Mouse (Mus musculus) olfactory bulb, adult 2 months (tissue): ENCODE data around the gene Sptlc2.

Experiments
- CTCF ChIP-seq: fragments of 200-500 bp; IDR thresholded peaks from 2 replicates; pipeline ENCODE4 v1.5.1; 2012; ENCODE audit warnings: low read depth, mild to moderate bottlenecking, low read length, moderate library complexity; ENCODE audit not compliant: insufficient read depth
- POLR2A ChIP-seq: fragments of 200-500 bp; IDR thresholded peaks from 2 replicates; pipeline ENCODE4 v1.6.1; 2012; ENCODE audit warnings: mild to moderate bottlenecking, low read depth, low read length, moderate library complexity; ENCODE audit not compliant: insufficient read depth

DNA sequence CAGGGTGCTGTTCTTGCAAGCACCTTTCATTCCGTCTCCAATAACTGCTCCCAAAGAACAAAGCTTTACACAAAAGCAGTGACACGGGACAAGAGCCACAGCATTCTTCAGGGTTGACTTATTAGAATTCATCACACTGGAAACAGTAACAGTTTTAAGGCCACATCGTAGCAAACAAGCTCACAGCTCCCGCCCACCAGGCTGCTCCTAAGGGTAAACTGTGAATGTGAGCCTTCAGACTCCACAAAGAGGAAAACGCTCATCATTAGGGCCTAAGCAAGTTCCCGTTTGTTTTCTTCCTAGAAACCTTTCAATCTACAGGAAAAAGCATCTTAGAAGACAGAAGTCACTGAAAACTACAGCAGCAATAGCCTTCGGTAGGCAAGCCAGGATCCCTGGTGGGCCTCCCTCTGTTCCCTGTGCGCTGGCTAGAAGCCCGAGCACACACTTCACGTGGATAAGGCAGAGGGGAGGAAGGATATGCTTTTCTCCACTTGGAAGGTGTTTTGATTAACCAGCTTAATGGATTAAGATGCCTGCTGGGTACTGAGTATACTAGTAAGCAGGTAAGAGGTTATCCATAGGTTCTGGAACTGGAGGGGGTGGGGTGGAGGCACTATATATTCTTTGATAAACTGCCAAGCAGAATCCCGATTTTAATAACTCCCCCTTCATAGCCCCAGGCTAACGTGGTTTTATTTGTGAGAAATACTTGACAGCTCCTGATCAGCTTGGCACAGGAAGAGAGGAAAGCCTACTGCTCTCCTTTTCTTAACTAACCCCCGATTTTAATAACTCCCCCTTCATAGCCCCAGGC lies 82.2 kb downstream of the Sptlc2 start:
- TF ChIP-seq POLR2A (no peak), CTCF (no peak)
